Mouse (Mus musculus): Measurements from ENCODE around the gene Mast4.
"Not testable (repeated sequence)": the region's sequence is repeated elsewhere in the genome, so short reads cannot be mapped to it uniquely, and the experiment has no call there.

The Mast4 gene

DNA sequence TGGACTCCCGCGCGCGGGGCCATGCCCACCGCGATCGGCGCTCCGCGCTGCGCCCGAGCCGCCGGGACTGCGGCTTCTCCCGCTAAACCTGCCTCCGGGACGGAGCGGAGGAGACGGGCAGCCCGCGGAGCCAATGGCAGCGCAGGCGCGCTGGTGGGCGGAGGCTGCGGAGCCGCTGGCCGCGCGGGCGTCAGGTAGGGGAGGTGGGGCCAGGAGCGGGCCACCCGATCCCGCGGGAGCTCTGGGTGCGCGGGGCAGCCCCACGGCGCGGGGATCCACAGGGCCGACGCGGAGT is at the start of gene Mast4:
TSS of gene Mast4 (minus strand) at position 106 of the 295 bp plus-strand sequence.
- peak; percentile 89 for DNase-seq (ENCODE audit: low spot score)

DNA sequence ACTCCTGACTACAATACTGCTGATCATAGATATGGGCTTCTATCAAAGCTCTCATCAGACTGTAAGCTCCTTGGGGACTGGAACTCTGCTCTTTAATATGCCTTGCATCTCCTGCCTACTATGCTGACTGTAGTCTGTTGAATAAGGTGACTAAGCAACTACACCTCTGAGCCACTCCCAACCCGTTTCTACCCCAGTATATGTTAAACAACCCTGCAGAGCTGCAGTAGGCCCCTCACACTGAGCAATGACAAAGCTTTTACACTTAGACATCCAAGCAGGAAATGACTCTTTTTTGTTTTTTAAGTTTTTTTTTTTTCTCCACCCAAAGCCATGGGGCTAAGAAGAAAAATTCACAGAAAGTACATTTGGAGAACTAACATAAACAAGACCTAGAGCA is 40.2 kb upstream of the Mast4 start:
- no peak for DNase-seq (ENCODE audit: low spot score)

DNA sequence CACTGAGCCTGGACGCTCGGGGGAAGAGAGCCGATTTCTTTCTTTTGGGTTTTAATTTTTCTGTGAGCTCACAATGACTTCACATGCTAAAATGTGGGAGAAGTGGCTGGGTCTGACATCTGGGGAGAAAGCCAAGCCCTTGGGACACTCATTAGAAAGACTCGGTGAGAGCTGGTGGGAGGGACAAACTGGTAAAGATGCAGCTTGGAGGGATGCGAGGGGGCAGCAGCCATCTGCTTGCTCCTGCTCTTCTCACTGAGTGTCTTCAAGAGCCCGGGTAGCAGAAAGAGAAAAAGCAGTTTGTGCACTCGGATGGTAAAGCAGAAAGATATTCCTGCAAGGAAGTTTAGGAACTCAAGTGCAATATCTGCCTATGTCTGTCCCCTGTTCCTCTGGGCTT is 34.9 kb upstream of the Mast4 start:
- no peak for DNase-seq (ENCODE audit: low spot score)

DNA sequence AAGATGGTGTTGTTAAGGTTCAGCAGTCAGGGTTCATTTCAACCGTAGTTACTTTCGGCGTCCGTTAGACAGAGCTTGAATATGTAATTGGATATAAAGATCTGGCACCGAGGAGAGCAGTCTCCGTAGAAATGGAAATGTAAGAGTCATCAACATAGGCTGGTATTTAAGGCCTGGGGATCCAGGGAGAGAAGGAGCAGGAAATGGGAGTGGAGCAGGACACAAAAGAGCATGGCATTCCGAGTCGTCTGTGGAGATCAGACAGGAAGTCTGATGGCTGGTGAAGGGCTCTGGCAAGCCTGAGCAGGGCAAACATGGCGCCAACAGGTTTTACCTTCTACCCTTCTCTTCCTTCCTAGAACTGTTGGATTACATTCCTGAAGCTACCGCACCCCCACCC is 28.9 kb upstream of the Mast4 start:
- no peak for DNase-seq (ENCODE audit: low spot score)

- DNase-seq (ENCODE audit: low spot score): not testable (repeated sequence)
Observed at GRCm38 (mm10) chr13:103357415-103357814, 23.1 kb upstream of the Mast4 start.

DNA sequence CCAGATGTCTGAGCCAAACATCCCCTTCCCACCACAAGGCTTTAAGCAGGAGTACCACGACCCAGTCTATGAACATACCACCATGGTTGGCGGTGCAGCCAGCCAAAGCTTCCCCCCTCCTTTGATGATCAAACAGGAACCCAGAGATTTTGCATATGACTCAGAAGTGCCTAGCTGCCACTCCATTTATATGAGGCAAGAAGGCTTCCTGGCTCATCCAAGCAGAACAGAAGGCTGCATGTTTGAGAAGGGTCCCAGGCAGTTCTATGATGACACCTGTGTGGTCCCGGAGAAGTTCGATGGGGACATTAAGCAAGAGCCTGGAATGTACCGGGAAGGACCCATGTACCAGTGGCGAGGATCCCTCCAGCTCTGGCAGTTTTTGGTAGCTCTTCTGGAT is 22.6 kb upstream of the Mast4 start:
- not testable (repeated sequence) for DNase-seq (ENCODE audit: low spot score)

- no peak for DNase-seq (ENCODE audit: low spot score)
Observed at GRCm38 (mm10) chr13:103354737-103355136, 20.4 kb upstream of the Mast4 start.

GRCm38 (mm10) chr13:103344749-103345148 is 10.5 kb upstream of the Mast4 start:
- DNase-seq (ENCODE audit: low spot score): no peak

GRCm38 (mm10) chr13:103344006-103344720 is 9.9 kb upstream of the Mast4 start:
- no peak for DNase-seq (ENCODE audit: low spot score)

GRCm38 (mm10) chr13:103341031-103341430 is 6.7 kb upstream of the Mast4 start:
- no peak for DNase-seq (ENCODE audit: low spot score)

GRCm38 (mm10) chr13:103338616-103339015 is 4.3 kb upstream of the Mast4 start:
- no peak for DNase-seq (ENCODE audit: low spot score)

- DNase-seq (ENCODE audit: low spot score): no peak
Observed at GRCm38 (mm10) chr13:103336237-103336636, 1.9 kb upstream of the Mast4 start.

DNA sequence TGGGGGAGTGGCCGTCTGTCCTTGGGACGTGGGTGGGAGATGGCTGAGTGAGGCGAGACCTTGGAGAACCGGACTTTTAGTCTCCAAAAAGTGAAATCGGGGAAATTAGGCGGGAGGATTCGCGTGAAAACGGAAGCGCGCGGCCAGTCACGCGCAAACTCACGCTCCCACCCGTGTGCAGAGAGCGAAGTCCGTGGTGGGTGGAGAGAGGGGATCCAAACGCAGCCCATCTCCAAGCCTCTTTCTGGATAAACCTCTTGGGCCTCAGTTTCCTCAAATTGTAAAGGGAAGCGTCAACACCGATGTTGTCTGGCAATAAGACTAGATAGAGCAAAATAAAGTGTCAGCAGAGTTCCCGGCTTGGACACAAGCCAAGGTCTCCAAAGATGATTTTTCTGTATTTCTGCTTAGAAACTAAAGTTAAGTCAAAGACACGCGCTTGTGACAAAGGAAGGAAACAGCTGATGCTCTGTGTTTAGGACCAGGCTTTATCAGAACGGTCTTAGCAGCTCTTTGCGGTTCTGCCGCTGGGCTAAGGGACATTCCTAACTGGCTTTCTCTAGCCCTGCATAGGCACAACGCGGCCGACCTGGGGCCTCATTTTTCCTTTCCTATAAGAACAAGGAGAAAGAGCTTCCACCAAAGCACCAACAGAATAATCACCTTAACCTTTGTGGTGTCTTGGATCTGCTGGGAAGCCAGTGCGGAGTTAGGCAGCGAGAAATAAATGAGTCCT is 594 bp upstream of the Mast4 start:
- no peak for DNase-seq (ENCODE audit: low spot score)

DNA sequence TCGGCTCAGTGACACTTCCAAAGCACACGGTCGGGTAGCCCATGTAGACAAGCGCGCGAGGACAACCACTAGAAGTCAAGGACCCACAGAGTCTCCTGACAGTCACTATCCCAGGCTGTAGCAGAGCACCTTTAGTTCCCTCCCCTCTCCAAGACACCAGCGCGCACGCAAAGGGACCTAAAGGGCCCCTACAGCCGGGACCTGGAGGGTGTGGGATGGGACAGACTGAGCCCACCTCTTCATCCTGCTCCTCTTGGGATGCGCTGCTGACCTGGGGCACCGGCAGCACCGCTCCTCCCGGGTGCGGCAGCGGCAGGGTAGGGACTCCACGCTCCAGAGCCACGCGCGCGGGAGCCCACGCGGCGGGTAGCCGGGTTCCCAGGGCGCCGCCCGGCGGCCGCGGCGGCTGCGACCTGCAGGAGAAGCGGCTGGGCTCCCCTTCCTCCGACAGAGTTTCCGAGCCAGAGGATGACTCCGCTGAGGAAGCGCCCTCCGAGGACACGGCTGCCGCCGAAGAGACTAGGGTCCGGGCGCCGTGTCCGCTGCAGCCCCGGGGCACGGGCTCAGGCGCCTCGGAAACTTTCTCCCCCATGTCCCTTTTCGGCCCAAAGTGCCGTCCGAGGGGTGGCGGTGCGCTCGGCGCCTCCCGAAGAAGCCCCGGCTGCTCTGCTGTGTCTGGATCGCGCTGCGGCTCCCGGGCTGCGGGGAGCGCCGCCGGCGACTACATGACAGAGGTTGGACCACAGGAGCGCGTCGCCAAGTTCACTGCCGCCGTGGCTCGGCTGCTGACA is 501 bp downstream of the Mast4 start:
- peak; percentile 40 for DNase-seq (ENCODE audit: low spot score)

GRCm38 (mm10) chr13:103333153-103333552 is 1.1 kb downstream of the Mast4 start:
- DNase-seq (ENCODE audit: low spot score): no peak

GRCm38 (mm10) chr13:103332731-103333130 is 1.6 kb downstream of the Mast4 start:
- DNase-seq (ENCODE audit: low spot score): no peak

GRCm38 (mm10) chr13:103331096-103331495 is 3.2 kb downstream of the Mast4 start:
- DNase-seq (ENCODE audit: low spot score): no peak

DNA sequence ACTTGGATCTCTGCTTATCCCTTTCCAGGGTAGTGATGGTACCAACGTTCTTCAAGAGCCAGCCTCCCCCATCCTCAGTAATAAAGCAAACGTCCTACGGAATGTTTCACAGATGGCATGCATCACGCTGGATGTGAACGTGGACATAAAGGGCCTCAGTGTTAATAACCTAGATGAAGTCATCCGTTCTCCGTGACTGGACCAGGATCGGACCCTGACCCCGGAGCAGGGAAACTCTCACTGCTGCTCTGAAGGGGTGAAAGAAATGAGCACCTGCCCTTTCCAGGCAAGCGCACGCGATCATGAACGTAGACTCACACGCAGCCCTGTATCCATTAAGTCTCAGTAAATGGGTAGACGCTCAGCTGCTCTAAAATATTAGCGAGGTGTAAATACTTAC is 6.0 kb downstream of the Mast4 start:
- no peak for DNase-seq (ENCODE audit: low spot score)

GRCm38 (mm10) chr13:103327843-103328242 is 6.5 kb downstream of the Mast4 start:
- no peak for DNase-seq (ENCODE audit: low spot score)

- DNase-seq (ENCODE audit: low spot score): no peak
Observed at GRCm38 (mm10) chr13:103326186-103326585, 8.1 kb downstream of the Mast4 start.

DNA sequence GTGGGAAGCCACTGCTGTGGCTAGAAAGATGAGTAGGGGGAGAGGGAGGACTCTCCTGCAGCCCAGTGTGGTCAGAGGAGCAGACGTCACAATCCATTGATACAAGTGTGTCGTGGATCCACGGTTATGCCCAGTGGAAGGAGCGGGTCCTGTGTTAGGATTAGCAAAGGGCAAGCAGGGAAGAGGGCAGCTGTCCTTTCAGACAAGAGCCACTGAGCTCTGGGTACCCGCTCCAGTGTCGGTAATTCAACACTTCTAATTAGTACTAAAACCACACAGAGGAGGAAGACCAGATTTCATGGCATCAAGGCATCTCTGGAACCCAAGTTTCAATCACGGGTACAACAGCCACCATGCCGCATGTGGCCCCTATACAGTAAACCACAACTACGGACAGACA is 14.4 kb downstream of the Mast4 start:
- DNase-seq (ENCODE audit: low spot score): no peak

DNA sequence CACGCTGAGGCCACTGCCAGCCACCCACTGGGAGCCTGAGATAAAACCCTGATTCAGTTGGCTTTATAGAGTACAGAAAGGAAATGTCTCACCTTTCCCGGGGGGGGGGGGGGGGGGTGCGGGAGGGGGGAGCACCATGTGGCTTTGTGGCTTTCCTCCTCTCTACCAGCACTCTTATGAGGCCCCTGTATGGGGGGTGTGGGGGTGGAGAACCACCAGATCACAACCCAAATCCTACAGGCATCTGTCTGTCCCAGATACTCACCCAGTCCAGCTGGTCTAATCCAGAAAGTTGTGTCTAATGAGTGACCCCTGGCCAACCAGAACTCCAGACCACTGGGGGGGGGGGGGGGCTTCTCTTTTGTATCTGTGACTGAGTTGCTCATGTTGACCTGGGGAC is 15.0 kb downstream of the Mast4 start:
- no peak for DNase-seq (ENCODE audit: low spot score)

DNA sequence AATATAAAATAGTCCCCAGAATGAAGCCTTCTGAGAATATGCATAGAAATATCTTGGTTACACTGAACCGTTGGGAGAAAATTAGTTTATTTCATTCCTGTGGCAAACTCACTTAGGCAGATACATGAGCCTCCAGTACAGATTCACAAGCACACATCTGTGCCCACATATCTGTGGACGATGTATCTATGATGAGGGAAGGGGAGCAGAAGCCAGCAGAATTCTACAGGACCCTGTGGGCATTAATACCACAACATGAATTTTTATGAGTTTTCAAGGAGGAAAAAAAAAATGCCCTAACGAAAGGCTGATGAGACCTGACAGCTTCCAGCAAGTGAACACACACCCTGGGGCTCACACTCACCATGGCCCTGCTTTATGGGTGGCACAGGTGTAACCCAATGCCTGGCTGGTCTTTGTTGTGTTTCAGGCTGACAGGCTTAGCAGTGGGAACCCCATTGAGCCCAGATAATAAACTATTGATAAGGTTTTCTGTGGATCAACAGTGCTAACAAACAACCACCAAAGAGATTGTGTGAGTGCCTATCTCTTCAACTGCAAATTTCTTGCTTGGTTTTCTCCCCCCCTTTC is 17.4 kb downstream of the Mast4 start:
- no peak for DNase-seq (ENCODE audit: low spot score)

All from ovary, adult 18-20 months (tissue).